Mouse (Mus musculus): Measurements from ENCODE around the gene Taf3.

GRCm38 (mm10) chr2:9897846-9898245 is 150.6 kb downstream of the Taf3 start:
- no peak for TF ChIP-seq GATA1 (IDR thresholded peaks at IDR 0.05; ENCODE audit: low read length)
- TF ChIP-seq TAL1 (IDR thresholded peaks at IDR 0.05; ENCODE audit: low read length), result no peak
